Mouse (Mus musculus): ENCODE results near the gene Ahcyl2. TPM values are rescaled to one million over a fixed set of nuclear protein-coding genes. Genes with fewer than 3 reads are reported as not detected.
"Not testable (repeated sequence)": the region's sequence is repeated elsewhere in the genome, so short reads cannot be mapped to it uniquely, and the experiment has no call there.

Gene Ahcyl2
- 100 to 1,000 TPM; 122 to 136 TPM for total RNA-seq (2021)

DNA sequence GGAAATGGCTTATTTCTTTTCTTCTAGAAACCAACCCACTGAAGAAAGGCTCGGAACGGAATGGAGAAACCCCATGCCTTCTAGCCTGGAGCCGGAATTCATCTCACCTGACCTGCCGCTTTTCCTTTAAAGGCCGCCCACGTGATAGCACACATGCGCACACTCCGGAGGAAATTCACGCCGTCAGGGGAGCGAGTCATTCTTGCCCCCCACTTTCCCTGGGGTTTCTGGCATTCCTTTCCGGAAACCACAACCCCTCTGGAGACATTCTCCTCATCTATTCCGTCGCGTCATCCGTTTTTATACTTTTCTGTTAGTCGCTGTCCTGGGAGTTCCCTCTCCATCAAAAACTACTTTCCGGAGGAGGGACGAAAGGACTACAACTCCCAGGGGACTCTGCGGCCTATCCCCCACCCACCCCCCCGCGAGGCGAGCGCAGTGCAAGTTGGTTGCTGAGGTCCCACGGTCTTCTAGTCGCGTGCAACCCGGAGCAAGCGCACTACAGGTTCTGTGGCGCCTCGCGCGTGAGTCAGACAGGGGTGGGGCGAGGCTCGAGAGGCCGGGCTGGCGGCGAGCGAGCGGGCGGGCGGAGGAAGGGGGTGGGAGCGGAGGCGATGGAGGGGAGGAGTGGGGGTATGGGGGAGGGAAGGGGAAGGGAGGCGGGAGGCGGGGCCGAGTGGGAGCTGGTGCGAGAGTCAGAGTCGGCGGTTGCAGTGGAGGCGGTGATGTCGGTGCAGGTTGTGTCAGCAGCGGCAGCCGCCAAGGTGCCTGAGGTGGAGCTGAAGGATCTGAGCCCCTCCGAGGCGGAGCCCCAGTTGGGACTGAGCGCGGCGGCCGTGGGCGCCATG is at the start of gene Ahcyl2:
Gene Ahcyl2, plus strand, starts transcription at position 199 of the 848 bp plus-strand sequence.
- peak; percentile 94 to 96 for DNase-seq (ENCODE audit: low spot score in 2 of 2)
- intact Hi-C loops (cut with DNase I): loop anchor here (1.0 kb wide), 1 partner anchor 280 kb away; no protein-coding TSS in a partner anchor

DNA sequence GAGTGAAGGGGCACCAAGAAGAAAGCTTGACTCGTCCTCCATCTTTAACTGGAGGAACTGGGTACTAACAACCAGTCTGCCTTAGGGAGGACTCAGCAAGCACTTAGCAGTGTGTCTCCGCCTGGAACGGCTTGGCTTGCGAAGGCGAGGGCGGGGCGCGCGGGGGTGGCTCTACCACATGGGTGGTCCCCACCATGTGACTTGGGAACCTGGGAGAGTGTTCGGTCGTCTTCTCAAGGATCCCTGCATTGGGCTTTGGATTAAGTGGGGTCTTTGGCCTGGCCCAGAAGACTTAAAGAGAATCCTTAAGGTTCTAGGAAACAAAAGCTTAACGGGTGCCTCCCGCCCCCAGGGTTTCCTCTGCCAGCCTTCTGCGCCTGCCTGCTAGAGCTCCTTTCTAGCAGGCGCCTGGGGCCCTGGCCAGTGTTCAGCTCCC is 48.9 kb upstream of the Ahcyl2 start:
- intact Hi-C loops (cut with DNase I): loop anchor here (5.0 kb wide), 1 partner anchor 98 kb away; no protein-coding TSS in a partner anchor
- peak; percentile 79 for DNase-seq (ENCODE audit: low spot score in 2 of 2)

DNA sequence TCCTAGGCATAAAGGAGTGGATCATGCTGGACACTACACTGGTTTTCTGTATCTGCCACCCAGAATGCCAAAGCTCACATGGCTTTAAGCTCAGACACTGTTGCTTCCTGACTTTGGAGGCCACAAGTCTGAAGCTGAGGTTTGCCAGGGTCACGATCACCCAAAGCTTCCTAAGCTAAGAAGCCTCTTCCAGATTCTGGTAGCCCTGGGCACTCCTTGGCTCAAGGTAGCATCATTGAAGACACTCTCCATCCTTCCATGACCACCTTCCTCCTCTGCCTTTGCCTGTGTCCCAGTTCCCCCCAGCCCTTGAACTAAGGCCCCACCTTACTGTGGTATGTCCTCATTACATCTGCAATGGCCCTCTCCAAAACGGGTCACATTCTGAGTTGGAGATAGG is 45.9 kb upstream of the Ahcyl2 start:
- no peak for DNase-seq (ENCODE audit: low spot score in 2 of 2)
- intact Hi-C loops (cut with DNase I): no loop called here

DNA sequence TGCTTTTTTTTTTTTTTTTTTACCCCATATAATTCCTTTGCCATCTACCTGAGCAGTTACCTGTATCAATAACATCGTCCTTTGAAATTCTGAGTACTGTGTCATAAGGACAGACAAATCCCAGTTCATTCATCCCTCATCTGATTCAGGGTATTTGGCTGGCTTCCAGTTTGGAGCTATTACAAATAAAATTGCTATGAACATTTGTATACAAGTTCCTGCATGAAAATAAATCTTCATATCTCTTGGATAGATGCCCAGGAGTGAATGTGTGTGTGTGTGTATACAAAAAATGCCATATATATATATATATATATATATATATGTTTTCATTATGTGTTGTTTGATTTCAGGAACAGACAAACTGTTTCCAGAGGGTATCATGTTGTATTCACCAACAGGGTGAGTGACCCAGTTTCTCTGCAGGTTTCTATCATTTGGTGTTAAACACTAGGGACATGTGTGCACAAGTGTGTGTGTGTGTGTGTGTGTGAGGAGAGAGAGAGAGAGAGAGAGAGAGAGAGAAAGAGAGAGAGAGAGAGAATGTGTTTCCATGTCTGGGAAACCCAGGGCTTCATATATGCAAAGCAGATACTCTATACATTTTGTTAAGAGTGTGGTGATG is 41.1 kb upstream of the Ahcyl2 start:
- DNase-seq (ENCODE audit: low spot score in 2 of 2): no peak
- intact Hi-C loops (cut with DNase I): no loop called here

DNA sequence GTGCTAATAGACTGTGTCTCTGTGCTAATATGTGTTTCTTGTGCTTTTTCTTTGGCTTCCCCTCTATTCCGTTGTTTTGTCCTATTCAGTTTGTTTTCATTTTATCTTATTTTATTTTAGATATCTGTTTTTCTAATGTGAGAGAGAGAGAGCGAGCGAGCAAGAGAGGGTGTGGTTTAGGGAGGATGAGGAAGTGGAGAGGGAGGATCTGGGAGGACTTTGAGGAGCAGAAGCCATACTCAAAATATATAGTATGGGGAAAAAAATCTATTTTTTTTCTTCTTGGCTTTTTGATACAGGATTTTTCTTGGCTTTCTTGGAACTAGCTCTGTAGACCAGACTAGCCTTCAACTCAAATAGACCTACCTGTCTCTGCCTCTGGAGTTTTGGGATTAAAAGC is 39.8 kb upstream of the Ahcyl2 start:
- intact Hi-C loops (cut with DNase I): no loop called here
- no peak for DNase-seq (ENCODE audit: low spot score in 2 of 2)

DNA sequence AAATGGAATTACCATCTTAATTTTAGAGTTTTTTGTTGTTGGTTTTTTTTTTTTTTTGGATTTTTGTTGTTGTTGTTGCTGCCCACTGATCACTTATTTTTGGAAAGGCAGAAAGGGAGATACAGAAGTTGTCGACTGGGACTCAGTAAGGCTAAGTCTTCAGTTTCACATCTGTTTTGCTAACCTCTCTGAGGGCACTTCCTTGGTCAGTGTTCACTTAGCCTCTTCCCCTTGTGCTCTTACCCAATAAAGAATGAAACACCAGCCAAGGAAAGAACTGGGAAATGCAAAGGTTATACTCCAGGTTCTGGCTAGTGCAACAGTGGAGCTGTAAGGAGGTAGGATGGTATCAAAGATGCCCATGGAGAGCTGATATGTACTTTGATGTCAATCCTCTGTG is 38.3 kb upstream of the Ahcyl2 start:
- intact Hi-C loops (cut with DNase I): no loop called here
- no peak for DNase-seq (ENCODE audit: low spot score in 2 of 2)

DNA sequence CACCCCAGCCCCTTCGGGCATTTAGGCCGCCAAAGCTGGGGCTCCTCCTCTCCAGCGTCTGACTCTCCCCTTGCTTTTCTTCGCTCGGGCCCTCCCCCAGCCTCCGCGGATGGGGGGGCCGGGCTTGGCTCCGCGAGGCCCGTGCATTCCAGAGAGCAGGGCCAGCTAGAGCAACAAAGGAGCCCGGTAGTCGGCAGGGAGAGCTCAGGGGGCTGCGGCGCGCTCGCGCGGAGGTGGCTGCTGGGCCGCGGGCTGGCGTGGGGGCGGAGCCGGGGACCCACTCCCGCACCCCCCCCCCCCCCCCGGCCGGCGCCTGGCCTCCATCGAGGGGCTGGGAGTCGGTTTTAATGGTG is 32.5 kb upstream of the Ahcyl2 start, which contains the start of gene Smo:
Gene Smo, plus strand, starts transcription at position 168 of the 353 bp plus-strand sequence.
- intact Hi-C loops (cut with DNase I): no loop called here
- peak; percentile 19 to 32 for DNase-seq (ENCODE audit: low spot score in 2 of 2)

DNA sequence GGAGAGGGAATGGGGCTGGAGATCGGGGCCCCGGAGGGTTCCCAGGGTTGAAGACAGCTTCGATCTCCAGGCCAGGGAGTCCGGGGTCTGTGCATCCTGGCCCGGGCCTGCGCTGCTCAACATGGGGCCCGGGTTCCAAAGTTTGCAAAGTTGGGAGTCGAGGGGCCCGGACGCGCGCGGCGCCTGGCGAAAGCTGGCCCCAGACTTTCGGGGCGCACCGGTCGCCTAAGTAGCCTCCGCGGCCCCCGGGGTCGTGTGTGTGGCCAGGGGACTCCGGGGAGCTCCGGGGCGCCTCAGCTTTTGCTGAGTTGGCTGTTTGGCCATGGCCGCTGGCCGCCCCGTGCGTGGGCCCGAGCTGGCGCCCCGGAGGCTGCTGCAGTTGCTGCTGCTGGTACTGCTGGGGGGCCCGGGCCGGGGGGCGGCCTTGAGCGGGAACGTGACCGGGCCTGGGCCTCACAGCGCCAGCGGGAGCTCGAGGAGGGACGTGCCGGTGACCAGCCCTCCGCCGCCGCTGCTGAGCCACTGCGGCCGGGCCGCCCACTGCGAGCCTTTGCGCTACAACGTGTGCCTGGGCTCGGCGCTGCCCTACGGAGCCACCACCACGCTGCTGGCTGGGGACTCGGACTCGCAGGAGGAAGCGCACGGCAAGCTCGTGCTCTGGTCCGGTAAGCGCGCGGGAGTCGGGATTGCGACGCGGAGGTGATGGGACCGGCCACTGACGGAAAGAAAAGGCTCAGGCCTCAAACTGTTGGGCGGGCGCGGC is 31.9 kb upstream of the Ahcyl2 start:
- DNase-seq (ENCODE audit: low spot score in 2 of 2): peak in 1 of 2 experiments; percentile 18
- intact Hi-C loops (cut with DNase I): no loop called here

DNA sequence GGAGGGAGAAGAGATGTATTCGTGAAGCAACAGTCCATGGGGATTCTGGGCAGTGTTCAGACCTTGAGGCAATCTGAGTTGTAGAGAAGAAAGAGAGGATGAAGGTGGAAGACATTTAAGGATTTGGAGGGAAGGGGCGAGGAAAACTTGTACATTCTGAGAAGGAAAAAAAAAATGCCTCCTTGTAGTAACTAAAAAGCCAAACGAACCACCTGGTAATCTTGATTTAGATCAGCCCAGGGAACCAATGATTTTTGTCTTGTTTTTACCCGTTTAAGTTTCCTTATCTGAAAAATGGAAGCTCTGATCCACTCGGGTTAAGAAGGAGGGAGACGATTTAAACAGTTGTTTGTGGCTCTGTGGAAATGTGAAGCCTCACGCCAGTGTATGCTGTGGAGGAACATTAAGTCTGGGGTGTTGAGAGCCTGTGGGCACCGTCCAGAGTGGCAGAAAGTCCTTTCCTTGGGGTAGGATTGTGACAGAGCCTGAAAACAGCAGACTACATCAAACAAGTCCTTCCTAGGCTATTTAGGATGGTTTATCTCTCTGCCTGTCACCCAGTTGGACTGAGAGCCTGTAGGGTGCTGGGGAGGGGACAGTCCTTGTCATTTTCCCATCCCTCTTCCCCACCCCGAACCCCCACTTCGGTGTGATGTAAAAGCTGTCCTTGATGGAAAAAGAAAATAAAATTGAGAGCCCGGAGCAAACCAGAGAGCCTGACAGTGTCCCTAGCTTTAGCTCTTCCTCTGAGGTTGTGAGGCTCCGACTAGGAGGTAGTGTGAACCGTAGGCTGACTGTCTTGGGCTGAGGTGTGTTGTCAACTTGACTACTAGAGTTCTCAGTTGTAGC is 31.0 kb upstream of the Ahcyl2 start:
- intact Hi-C loops (cut with DNase I): no loop called here
- DNase-seq (ENCODE audit: low spot score in 2 of 2): no peak

DNA sequence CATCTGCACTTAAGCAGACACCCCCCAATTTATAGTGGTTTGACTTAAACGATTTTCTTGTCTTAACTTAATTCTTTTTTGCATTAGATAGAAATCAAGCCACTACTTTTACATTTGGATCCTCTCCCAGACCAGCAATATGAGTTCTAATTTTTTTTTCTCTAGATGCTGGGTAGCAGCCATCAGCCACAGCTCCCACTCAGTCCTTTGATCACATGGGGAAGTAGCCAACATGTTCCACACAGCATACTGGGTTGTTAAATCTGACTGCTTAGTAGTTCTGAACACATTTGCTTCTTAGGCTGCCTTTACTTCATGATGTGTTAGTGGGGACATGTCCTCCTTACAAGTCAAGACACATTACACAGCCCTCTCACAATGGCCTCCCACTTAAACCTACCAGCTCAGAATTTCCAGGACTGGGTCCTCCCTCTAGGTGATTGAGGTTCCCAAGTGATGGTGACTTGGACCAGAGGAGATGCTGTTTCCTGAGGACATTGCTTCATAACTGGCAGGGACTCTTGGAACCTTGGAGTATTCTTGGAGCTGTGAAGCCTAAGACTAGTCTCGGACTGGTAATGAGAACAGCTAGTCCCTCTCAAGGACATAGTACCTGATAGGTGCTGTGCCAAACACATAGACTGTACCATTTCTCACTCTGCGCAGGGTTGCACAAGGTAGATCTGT is 16.2 kb upstream of the Ahcyl2 start:
- intact Hi-C loops (cut with DNase I): no loop called here
- DNase-seq (ENCODE audit: low spot score in 2 of 2): peak; percentile 43 to 53

DNA sequence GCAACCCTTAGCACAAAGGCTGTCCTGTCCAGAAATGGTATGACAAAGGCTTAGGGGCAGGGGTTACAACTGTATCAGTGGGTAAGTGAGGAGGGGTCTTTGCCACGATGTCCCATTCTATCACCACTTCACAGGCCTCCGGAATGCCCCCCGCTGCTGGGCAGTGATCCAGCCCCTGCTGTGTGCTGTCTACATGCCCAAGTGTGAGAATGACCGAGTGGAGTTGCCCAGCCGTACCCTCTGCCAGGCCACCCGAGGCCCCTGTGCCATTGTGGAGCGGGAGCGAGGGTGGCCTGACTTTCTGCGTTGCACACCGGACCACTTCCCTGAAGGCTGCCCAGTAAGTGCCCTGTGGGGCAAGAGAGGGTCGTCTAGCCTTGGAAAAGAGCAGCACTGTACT is 14.5 kb upstream of the Ahcyl2 start:
- intact Hi-C loops (cut with DNase I): no loop called here

DNA sequence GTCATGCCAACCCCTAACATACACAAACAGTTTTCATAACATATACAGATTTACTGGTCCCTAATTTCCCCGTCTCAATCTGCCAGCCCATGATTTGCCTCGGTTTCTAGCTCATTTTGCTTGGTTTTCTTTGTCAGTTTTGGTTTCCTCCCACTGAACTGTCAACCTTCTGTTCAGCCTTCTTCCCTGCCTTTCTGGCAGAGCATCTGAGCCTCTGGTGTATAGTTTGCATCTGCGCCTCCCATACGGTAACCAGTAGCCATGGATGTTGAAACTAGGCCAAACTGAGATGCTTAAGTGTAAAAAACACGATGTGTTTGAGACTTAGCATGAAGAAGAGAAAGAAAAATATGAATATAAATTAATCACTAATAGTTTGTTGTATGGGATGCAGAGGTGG is 11.8 kb upstream of the Ahcyl2 start:
- intact Hi-C loops (cut with DNase I): no loop called here
- no peak for DNase-seq (ENCODE audit: low spot score in 2 of 2)

More for the DNA sequence above, 14.5 kb upstream of the Ahcyl2 start:
- DNase-seq (ENCODE audit: low spot score in 2 of 2): no peak

DNA sequence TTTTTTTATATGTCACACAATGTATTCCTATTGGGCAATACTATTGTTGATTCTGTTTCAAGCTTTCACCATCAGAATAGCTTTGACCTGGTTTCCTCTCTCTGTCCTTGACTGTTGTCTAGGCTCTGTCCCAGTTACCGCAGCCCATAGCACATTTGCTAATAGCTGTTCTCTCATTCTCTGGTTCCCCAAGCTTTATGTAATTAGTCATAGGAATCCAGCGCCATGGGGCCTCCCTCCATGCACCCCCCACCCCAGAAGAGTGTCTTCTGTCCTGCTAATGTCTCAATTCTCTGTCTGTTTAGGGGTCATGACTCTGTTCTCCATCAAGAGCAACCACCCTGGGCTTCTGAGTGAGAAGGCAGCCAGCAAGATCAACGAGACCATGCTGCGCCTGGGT is 11.3 kb upstream of the Ahcyl2 start:
- no peak for DNase-seq (ENCODE audit: low spot score in 2 of 2)
- intact Hi-C loops (cut with DNase I): no loop called here

DNA sequence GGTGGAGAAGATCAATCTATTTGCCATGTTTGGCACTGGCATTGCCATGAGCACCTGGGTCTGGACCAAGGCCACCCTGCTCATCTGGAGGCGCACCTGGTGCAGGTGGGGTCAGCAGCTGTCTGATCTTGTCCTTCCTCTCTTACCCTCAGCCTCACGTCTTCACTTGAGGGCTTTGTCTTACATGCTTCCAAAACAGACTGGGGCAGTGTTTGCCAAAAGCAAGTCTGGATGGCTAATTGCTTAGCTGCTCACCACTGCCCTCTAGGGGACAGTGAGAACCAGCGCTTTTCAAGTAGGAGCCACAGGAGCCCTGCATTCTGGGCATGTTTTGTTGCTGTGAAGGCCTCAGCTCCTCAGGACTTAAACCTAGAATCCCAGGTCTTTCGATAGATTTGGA is 9.4 kb upstream of the Ahcyl2 start:
- peak; percentile 65 to 71 for DNase-seq (ENCODE audit: low spot score in 2 of 2)

DNA sequence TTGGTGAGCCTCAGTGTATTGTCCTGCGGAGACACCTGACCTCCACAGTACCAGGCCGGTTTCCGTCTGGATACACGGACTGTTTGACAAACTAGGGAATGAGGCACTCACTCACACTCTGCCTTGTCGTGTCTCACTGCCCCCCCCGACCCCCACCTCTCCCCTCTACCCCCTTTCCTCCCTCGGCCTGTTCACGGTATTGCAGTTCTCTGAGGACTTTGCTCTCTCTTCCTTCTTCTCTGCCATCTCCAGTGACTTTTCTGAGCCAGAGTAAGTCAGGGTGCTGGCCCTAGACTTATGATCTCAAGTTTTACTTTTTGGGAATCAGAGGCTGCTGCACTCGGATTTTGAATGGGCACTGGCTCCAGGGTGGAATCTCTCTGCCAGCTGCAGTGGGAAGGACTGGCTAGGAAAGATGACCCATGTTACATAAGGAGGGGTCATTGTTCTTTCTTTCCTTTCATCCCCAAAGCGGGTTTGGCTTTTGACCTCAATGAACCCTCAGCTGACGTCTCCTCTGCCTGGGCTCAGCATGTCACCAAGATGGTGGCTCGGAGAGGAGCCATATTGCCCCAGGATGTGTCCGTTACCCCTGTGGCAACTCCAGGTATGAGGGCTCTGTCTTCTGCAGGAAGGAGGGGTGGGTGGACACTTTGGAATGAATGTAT is 8.7 kb upstream of the Ahcyl2 start:
- DNase-seq (ENCODE audit: low spot score in 2 of 2): no peak
- intact Hi-C loops (cut with DNase I): loop anchor here (2.0 kb wide), 1 partner anchor 46 kb away; no protein-coding TSS in a partner anchor

More for the DNA sequence above, 9.4 kb upstream of the Ahcyl2 start:
- intact Hi-C loops (cut with DNase I): loop anchor here (2.0 kb wide), 1 partner anchor 46 kb away; no protein-coding TSS in a partner anchor

DNA sequence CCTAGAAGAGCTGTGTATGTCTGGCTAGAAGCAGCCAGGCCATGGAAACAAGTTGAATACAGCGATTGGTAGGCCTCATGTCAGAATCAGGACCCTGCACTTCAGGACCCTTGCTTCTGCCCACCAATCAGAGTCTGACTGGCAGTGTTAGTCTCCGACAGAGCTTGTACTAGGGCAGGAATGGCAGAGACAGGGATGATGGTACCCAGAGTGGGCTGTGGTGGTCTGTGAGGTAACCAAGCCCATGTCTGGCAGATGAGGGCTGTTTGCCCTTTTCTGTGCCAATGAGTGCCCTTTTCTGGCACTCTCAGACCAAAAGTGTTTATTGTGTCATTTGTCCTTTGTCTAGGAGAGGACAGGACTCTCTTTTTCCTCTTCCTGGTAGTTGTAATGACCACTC is 7.4 kb upstream of the Ahcyl2 start:
- DNase-seq (ENCODE audit: low spot score in 2 of 2); intact Hi-C loops (cut with DNase I): not testable (repeated sequence)

DNA sequence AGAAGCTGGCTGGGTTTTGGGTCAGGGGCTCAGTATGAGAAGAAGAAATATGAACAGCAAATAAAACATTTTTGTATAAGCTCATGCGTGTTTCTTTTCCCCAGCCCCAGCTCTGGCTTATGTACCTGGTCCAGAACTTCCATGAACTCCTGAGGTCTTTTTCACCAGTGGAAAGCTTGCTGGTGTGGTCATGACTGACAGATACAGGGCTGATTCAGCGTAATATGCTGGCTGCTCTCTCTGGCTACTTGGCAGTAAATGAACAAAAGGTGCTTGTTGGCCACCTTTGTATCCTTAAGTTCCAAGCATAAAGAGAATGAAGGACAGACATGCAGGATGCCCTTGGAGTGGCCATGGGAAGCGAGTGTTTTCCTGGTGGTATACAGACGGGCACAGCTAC is 6.5 kb upstream of the Ahcyl2 start:
- intact Hi-C loops (cut with DNase I): no loop called here
- no peak for DNase-seq (ENCODE audit: low spot score in 2 of 2)

DNA sequence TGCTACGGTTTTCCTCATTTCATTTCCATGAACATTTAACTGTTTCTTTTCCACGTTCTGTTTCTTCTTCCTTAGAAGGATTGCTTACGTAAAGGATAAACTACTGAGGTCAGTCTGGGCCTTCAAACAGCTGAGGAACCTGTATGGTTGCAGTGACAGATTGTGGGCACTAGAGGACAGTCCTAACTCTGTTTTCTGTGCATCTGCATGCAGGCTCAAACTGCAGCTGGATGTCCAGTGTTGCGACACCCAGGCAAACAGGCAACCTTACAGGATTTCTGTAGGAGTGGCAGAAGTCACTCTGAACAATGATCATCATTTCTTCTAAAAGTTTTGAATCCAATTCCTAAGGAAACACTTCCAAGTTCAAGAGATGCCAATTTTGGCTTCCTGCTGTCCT is 5.3 kb upstream of the Ahcyl2 start:
- no peak for DNase-seq (ENCODE audit: low spot score in 2 of 2)
- intact Hi-C loops (cut with DNase I): no loop called here

All from left cerebral cortex, postnatal 36 days (tissue).